Mouse (Mus musculus): ENCODE measurements at regions not wholly inside any gene's neighbourhood (a gene's known extent, or its start where the extent isn't known, plus 50 kb on each side); places are given as distances from the start of the nearest gene placed in this dataset.

DNA sequence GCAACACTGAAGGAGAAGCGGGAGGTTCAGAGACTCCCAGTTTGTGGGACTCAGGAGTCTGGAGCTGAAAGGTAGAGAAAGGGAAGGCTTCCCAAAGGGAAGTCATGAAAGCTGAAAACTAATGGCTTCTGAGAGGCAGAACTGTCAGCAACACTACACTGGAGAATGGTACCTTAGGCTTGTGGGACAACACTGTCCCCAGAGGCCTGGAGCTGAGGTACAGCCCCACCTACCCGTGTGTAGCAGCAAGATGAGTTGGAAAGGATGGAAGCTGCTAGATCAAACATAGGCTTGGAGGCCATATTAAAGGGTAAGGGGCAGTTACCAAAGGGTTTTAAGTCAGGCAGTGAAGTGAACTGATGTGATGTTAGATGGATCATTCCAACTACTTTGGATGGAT, 219.9 kb upstream of the Ccdc122 start:
- TF ChIP-seq CTCF (conservative IDR thresholded peaks at IDR 0.05; ENCODE audit: low read length) (no peak), NANOG (IDR thresholded peaks at IDR 0.05; ENCODE audit: borderline replicate concordance, low read length) (no peak)

Data from E14TG2a.4 (cell line).